Mouse (Mus musculus) adipocyte (in vitro differentiated cells): ENCODE measurements around the gene Prss38.

Experiments used
- DNase-seq: peaks from one replicate; pipeline ENCODE4 v3.0.0-alpha.2; 2016; ENCODE audit warnings: low spot score

Prss38 gene

GRCm38 (mm10) chr11:59324777-59325176 is 50.7 kb downstream of the Prss38 start:
- DNase-seq, result no peak

GRCm38 (mm10) chr11:59322988-59323387 is 52.5 kb downstream of the Prss38 start:
- DNase-seq, result no peak
